Mouse (Mus musculus): ENCODE measurements around the gene Gm20388.

DNA sequence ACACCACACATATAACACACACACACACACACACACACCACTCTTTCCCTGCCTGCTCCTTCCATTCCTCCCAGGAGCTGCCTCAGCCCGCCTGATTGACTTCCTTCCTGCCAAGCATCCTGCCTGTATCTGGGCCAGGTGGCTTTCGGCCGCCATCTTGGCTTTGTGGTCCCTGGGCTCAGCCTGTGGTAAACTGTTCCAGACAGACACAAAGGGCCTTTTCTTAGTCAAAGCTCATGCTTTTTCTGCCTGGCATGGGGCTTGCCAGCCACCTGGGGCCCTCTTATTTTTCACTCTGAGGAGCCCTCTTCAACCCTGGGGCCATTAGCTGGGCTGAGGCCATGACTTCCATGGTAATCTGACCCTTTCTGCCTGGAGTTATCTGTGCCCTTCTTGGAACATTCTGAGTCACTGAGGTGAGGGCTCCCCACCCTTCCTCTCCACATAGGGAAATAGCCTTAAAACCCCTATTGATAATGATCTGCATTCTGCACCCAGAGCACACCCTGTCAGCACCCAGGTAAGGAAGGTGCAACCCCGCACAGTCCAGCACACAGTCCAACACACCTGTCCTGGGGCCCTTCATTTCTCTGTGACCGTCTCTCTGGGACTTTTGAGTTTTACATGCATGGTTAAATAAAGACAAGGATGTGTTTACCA lies 122.0 kb downstream of the Gm20388 start:
- TF ChIP-seq POLR2A (IDR thresholded peaks at IDR 0.05; ENCODE audit: borderline replicate concordance, insufficient read depth, low read length) (no peak), CTCF (IDR thresholded peaks at IDR 0.05; ENCODE audit: borderline replicate concordance, insufficient read depth, low read depth, low read length) (no peak)
